Mouse (Mus musculus) heart, adult 11 months (tissue): ENCODE results near the gene Lamp1.
A peak's percentile ranks its signal among the peaks of the same experiment; 100 is the strongest.
"Not testable (repeated sequence)": the region's sequence is repeated elsewhere in the genome, so short reads cannot be mapped to it uniquely, and the experiment has no call there.

Experiments
- DNase-seq: peaks from one replicate; pipeline ENCODE4 v3.0.0; 2022

Lamp1 gene

DNA sequence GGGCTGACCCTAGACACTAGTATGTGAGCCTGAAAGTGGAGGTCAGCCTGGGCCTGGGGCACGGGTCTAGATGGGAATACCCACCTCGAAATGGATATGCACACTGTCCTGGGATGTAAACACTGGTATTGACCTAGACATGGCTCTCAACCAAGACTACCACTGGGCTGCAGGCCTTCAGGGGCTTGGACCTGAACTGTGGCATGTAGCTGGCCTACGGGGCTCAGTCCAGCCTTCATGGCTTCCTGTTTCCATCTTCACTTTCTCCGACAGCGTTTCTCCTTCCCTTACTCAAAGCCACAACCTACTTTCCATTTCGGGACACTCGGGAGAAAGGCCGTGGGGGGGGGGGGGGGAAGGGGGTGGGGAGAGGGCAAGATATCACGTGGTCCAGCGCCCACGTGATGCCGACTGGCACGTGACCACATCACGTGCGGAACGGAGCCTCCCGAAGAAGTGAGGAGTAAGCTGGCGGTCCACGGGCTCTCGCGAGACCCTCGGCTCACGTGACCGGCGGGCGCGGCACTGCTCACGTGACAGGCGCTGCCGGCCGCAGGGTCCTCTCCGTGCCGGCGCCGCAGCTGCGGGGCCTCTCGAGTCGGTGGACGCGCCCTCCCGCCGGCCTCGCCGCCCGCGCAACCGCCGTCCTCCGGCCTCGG is at the start of gene Lamp1:
Gene Lamp1, plus strand, starts transcription at position 444 of the 659 bp plus-strand sequence.
- peak; percentile 100 for DNase-seq

DNA sequence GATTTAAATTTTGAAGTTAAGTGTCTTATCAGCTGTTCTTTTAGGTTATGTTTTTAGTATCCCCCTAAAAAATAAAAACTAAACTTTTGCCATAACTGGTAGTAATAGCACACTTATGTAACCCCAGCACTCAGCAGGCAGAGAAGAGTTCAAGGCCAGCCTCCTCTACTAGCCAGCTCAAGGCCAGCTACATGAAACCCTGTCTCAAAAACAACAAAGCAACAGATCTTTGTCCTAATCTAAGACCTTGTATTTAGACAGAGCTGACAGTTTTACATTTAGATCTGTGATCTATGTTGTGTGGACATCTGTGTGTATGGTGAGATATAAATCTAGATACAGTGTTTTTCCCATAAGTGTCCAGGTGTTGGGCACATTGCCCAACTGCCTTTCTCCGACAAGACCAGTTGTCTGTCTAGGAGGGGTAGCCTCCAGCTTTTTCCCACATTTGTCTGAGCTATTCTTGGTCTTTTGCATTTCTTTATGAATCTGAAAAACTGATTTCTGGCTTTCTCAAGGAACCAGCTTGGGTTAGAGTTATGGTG is 49.5 kb upstream of the Lamp1 start:
- DNase-seq, result no peak

DNA sequence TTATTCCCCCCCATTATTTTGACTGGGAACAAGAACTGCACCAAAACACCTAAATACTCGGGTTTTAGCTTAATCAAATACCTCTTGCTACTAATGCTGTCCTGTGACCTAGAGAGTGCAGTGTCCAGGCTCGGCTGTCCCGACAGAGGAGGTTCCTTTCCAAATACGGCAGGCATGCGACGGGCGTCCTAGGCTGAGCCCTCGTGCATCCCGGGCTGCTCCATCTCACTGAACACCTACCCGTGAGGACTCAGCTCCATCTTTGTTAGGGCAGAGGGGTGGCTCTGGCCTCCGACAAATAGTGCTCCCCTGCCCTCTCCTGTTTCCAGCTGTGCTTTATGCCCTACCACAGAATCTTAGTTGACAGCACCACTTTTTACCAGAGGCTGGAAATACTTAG is 47.0 kb upstream of the Lamp1 start:
- peak; percentile 93 for DNase-seq

DNA sequence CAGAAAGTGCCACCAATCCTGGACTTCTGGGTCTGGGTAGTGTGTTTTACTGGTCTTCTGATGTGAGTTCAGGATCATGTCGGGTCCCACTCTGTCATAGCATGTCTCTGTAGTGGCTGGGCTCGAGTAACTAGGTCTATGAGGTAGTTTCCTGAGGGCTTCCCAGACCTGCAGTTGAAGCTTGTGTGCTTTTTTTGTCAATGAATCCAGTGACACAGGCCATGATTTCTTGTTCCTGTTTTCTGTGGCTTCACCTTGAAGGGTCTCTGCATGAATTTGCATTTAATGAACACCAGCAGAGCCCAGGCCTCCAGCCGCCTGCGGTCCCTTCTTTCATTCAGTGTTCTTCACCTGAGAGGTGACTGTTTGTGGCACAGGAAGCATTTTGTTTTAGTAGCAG is 45.7 kb upstream of the Lamp1 start:
- DNase-seq, result no peak

DNA sequence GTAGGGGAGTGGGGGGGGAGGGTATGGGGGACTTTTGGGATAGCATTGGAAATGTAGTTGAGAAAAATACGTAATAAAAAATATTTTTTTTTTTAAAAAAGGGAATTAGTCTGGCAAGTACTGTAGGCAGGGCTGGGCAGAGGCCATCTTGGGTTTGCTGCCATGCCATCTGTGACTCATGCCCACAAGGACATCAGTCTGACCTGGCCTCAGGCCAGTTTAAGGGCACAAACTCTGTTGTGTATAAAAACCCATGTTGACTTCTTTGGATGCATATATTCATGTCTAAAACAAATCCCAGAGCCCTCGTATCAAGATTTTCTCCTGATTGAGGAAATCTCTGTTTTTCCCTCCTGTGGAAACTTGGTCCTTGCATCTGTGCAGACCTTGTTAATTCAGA is 41.9 kb upstream of the Lamp1 start:
- DNase-seq, result no peak

DNA sequence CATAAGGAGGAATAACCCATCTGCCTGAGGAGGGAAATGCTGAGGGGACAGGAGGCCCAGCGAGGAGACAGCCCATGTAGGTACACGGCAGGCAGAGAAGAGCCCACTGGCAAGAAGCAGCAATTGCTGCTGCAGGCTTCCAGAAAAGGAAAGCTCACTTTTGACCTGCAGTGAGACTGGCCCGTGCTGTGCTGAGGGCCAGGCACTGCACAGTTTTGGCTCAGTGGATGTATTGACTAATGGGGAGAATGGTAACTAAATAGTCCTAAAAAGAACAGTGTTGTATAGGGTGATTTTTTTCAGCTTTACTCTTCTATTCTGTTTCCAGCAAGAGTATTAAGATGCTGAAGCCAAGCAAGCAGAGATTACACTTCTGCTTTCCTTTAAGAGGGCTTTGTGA is 40.4 kb upstream of the Lamp1 start:
- DNase-seq, result no peak

DNA sequence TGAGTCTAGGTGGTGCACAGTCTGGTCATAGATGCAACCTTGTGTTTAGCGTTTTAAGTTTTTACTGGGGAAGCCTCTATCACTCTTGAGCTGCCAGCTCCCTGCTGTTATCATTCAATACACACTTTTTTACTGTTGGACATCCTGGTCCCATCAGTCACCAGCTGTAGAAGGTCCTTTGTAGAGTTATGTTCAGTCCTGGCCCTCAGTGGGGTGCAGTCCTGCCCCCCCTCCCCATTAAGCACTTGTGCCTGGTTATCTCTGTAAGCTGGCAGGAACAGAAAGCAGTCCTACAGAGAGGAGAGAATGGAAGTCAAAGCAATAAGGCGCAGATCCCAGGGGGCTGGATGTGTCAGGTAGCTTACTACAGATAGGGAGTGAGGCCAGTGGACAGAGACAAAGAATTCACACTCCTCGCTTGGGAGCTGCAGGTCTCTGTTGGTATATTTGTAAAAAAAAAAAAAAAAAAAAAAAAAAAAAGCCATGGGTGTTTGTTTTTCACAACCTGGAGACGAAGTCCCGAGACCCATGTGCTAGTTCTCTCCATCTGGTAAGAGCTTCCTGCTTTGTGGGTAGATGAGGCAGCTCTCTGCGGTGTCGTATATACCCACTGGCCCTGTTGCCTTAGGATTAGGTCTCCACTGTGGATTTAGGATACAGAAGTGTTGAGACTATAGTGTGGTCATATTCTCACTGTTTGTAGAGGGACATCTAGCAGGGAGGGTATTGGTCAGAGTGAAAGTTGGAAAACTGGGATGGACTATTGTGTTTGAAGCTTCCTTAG is 37.9 kb upstream of the Lamp1 start:
- DNase-seq, result no peak

DNA sequence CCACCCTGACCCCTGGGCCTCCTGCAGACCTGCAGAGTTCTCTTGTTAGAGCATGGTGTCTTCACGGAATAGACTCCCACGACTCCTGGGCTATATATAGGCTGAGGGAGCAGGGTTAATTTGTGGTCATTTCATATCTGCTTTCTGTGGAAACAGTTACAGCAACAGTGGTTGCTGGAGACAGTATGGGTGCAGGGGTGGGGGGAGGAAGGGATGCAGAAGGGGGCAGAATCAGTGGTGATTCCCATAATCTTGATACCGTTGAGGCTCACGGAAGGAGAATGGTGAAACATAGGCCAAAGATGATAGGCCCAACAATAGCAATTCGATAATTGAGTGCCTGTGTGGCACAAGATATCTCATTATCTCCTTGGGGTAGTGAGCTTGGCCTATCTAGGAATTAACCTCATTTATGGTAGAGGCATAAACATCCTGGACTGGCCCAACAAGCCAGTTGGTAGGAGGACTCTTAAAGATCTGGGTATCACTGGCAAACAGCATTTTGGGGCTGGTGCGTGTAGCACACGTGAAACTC is 36.0 kb upstream of the Lamp1 start:
- DNase-seq, result no peak

DNA sequence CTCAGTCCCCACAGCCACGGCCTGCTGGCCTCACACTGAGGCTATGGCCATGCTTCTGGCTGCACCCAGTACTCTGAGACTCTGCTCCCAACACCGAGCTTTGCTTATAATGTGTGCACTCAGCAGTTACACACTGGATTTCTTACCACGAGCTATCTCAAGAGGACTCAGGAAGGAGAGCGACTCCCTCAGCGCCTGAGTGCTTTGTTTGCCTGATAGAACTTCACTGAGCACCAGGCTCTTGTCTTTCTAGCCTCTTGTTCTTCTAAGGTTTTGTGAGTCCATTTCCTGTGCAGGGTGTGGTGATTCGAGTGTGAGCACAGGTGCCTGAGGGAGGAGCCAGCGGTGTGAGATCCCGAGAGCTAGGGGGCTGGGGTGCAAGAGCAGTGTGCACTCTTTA is 34.1 kb upstream of the Lamp1 start:
- DNase-seq, result no peak

DNA sequence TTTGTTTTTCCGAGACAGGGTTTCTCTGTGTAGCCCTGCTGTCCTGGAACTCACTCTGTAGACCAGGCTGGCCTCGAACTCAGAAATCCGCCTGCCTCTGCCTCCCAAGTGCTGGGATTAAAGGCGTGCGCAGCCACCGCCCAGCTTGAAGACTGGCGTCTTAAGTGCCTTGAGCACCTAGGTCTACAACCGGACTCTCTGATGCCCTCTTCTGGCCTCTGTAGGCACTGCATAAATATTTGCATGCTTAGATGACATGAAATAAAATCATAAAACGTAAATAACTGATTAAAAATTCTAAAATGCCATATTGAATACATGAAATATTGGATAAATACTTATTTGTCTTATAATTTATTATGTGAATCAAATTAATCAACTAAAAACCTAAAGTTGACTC is 26.7 kb upstream of the Lamp1 start:
- not testable (repeated sequence) for DNase-seq

DNA sequence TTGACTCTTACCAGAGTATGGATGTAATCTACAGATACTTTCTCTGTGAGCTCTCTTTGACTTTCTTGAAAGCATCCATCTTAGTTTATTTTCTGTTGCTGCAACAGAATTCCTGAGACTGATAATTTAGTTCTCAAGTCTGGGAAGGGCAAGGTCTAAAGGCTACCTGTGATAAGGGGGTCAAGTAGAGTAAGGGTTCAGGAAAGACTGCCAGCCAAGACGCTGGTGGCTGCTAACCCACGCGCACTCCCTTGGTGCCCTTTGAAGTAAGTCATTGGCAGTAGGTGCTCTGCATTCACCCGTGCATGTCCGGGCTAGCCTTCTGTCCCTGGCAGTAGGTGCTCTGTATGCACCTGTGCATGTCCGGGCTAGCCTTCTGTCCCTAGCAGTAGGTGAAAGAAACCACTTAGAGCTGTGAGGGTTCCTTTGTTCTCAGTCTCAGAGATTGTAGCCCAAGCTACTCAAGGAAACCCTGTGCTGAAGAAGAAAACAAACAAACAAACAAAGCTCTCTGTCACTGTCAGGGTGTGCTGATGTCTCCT is 19.2 kb upstream of the Lamp1 start:
- DNase-seq, result no peak

DNA sequence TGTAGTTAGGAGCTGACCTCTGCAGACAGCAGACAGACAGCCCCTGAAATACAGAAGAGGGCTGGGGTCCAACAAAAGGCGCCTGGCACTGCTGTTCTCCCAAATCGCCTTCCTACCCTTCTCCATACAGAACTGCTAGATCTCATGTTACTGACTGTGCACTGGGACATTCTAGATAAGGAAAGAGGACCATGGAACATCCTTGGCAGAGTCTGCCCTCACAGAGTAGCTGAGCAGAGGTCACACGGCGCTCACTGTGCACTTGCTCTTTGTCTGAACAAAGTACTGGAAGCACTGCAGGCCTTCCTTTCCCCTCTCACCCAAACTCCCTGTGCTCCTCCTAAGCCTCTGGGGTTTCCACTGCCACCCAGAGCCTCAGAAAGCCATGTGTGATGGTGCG is 17.3 kb upstream of the Lamp1 start:
- DNase-seq, result no peak

DNA sequence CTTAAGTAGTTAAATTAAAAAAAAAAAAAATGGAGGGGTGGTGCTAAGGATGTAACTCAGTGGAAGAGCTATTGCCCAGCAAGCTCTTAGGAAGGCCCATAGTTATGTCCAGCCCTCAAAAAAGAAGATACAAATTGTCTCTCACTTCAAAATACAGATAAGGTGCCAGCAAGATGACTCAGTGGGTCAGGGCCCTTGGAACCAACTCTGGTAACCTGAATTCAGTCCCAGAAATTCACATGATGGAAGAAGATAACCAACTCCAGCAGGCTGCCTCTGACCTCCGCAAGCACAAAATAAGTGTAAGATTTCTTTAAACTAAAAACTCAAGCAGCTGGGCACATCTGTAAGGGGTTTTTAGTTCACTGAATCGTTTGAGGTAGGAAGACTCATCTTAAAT is 10.5 kb upstream of the Lamp1 start:
- no peak for DNase-seq

DNA sequence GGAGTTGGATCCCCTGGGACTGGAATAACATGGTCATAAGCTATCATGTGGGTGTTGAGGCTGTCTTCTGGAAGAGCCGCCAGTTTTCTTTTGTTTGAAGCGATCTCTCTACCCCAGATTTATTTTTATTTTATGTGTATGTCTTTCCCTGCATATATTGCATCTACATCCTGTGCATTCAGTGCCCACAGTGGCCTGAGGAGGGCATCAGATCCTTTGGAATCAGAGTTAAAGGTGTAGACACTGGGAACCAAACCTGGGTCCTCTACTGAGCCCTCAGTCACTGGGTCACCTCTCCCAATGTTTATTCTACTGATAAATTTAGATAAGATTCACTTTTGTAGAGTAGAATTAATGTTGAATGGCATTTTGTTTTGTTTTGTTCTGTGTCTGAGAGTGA is 9.7 kb upstream of the Lamp1 start:
- no peak for DNase-seq

DNA sequence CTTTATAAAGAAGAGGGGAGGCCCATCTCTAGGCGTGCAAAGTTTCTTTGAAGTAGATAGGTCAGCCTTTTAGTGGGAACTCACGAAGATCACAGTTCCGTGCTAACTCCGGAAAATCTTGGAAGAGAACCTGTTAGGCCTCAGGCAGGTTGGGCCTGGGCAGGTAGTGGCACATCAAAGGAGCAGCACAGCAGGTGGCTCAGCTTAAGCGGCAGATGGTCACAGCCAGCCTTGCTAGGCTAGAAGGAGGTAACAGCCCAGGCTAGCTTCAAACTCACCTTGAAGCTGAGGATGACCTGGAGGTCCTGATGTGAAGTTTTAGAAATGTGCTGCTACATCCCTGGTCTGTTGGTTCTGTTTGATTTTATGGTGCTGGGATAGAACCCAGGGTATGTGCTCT is 9.1 kb upstream of the Lamp1 start:
- DNase-seq, result no peak

DNA sequence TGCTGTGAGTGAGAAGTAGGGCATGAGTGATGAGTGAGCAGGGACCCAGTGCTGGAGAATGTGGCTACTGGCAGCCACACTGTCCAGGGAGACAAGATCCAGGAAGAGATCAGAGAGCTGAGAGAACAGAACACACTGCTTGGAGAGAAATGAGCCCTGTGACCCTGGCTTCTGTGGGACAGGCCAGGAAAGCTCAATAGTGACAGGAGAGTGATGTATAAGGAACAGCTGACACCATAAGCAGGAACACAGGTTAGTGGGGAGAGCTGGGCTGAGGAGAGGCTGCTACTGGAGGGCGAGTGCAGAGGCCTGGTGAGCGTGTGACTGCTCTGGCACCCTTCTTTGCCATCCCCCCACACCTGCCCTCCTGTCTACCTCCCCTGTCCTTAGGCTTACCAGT is 8.0 kb upstream of the Lamp1 start:
- DNase-seq, result no peak

DNA sequence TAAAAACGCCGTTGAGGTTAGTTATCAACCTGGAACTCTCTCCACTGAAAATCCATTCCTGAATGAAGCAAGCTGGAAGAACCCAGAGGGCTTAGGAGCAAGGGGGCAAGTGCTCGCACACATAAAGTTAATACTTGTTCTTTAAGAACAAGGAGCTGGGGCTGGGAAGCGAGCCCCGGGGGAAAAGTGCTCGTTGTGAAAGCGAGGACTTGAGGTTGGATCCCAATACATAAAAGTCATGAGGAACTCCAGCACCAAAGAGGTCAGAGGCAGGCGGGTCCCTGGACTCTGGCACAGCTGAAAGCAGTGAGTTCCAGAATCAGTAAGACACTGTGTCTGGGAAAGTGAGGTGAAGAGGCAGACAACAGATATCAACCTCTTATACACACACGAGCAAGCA is 4.9 kb upstream of the Lamp1 start:
- no peak for DNase-seq

DNA sequence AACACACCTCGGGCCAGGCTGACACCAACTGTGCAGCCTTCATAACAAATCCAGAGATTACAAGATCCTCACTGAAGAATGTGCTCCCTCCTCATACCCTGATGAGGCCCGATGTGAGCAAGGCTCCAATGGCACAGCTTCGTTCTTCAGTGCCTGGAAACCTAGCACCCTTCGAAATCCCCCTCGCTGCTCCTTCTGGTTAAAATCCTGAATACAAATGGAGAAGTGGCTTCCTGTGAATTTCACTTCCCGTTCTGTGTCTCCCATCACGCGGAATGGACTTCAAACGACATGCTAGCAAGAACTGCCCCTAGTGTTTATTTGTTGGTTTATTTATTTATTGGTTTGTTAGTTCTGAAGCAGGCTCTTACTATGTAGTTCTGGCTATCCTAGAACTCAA is 3.6 kb upstream of the Lamp1 start:
- no peak for DNase-seq

DNA sequence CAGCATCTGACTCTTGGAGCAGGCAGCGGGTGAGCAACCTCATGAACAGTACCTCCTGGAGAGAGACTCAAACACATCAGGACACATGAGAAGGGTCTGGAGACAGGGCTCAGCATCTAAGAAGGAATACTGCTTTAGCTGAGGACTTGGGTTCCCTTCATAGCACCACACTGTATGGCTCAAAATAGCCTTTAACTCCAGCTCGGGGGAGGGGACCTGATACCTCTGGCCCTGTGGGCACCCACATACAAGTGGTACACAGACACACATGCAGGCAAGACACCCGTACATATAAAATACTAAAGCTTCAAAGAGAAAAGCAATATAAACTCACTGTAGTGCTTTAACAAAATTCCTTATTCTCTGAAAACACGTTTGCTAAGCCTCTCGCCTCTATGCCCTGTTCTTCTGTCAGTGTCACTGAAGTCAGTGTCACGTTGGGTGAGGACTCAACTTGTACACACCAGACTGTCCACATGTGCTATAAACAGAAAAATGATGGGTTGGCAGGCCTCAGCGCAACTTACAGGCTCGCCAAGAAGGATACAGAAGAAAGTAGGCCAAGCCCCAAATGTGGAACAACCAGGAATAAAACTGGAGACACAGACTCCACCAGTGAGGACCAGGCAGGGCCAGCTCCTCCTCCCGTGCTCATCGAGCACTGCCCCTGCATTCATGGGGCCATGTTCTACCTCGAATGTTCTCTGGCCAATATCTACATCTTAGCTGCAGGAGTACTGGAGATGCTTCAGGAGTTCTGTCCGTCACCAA is 2.4 kb upstream of the Lamp1 start:
- peak; percentile 92 for DNase-seq

DNA sequence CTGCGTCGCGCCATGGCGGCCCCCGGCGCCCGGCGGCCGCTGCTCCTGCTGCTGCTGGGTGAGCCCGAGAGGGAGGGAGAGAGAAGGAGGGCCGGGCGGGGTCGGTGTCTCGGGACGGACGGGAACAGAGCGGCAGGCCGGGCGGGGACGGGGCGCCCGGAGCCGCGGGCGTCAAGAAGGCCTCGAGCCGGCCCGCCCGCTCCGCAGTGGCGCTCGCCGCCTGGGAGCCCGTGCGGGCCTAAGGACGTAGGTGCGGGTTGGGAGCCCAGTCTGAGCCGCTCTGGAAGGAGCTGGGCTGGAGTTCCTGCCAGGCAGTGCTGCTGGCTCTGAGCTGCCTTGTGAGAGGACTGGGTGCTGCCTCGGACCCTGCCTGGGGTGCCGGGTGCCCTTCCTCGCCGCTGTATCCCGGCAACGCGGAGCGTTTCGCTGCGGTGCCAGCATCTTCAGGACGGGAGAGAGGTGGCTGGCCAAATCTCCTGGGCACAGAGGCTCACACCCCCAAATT is 468 bp downstream of the Lamp1 start:
- peak; percentile 96 for DNase-seq

DNA sequence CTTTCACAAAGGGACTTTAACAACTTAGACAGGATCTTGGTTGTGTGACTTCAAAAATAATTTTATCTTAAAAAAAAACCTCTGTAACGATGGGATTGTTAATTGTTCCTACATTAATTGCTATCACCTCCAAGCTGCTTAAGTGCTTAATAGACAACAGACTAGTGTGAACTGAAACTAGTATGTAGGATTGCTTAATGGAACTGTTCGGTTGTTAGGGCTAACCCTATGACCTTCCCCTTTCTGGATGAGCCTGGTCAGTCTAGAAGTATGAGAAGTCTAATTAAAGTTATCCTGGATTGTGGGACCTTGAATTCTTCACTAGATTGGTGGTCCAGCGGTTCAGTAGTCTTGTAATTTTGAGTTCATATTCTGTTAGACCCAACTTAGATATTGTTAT is 1.7 kb downstream of the Lamp1 start:
- DNase-seq, result no peak

DNA sequence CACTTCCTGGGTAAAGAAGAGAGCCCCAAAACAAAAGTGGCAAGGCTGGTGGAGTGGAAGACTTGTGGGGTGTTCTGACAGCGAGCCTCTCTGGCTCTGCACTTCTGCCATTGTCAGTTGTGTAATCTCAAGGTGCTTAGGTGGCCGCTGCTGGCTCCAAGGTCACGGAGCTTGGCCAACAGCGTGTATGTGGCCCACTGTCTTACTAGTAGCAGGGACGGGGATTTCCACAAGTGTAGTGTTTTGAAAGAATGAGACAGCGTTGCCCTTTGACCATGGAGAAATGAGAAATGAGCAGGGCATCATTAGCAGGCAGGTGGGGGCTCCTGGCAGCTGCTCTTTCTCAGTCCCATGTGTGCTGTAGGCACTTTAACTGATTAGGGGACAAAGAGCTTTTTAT is 3.1 kb downstream of the Lamp1 start:
- DNase-seq, result no peak

DNA sequence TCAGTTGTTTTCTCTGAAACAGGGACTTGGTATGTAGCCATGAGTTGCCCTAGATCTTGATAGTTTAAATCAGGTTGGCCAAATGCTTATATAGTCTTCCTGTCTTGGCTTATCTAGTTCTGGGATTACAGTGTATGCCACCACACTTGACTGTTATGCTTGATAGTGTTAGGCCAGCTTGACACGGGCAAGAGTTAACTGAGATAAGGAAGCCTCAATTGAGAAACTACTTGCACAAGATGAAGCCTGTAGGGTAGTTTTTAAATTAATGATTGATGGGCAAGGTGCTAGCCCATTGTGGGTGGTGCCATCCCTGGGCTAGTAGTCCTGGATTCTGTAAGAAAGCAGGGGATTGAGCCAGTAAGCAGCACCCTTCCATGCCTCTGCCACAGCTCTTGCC is 4.6 kb downstream of the Lamp1 start:
- DNase-seq, result no peak
